Mouse (Mus musculus) fibroblast of lung, adult 2 months (primary cell): Measurements from ENCODE around the gene Pcsk7.

Experiments used
- DNase-seq: peaks from one replicate; pipeline ENCODE4 v3.0.0-alpha.2; 2011; ENCODE audit warnings: low read depth

Pcsk7 gene

DNA sequence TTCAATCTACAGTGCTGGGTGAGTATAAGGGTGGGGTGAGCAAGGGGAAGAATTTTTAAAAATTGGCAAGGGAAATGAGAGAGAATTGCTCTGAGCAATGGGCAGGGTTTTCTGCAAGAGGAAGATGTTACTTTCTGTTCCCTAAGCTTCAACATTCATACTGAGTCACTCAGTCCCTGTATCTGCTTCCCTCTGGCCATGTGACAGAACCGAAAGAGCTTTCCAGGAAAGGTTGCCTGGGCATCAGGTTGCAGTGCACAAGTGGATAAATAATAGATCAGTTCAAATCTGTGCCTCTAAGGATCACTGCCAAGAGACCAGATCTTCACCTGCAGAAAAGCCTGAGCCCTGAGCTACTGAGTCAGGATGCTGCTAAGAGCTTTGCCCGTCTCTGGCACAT lies 55.6 kb downstream of the Pcsk7 start:
- no peak for DNase-seq

- no peak for DNase-seq
Measured at GRCm38 (mm10) chr9:45963577-45963976, 57.3 kb downstream of the Pcsk7 start.

GRCm38 (mm10) chr9:45976884-45977283 lies 70.6 kb downstream of the Pcsk7 start:
- DNase-seq, result no peak
